Mouse (Mus musculus): ENCODE measurements around the gene Fcgr2b.
"Not testable (repeated sequence)": the region's sequence is repeated elsewhere in the genome, so short reads cannot be mapped to it uniquely, and the experiment has no call there.

The Fcgr2b gene

DNA sequence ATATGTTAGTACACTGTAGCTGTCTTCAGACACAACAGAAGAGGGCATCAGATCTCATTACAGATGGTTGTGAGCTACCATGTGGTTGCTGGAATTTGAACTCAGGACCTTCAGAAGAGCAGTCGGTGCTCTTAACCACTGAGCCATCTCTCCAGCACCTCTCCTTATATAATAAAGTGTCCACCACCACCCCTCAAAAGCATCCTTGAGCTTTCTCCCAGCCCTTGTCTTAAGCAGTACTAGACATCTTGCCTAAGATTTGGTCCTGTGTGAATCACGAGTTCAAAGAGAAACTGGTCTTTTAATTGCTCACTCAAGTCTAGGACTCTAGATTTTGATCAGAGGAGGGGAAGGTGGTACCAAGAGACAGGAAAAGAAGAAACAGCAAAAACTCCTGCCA is 997 bp downstream of the Fcgr2b start:
- DNase-seq = not testable (repeated sequence)

DNA sequence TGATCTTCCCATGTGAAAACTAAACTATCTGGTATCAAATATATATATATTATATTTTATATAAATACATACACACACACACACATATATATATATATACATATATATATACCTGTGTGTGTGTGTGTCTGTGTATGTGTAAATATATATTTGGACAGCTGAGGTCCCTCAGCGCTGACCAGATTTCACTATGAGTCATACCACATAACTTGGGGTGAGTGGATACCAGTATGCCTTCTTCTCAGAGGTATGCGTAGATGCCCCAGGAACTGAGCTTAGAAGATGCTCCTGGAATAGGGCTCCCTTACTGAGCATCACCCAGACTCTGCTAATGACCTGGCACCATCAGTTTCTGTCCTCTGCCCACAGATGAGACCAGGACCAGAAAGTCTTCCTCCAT is 1.6 kb downstream of the Fcgr2b start:
- no peak for DNase-seq

DNA sequence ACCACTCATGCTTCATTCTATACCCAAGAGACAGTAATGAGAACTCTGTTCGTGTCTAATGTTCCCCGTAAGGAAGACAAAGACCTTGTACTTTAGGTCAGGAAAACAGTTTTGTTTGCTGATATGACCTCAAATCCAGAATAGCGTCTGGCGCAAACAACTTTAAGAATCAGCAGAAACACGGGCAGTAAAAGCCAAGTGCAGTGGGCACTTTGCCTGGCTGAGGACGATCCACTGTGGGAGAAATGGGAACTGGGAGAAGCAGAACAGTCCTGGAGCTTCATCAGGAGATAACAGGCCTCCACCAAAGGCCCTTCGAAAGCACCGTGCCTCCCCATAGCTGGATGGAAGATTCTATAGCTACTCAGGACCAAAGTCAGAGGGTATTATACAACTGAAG is 2.2 kb downstream of the Fcgr2b start:
- DNase-seq = no peak

DNA sequence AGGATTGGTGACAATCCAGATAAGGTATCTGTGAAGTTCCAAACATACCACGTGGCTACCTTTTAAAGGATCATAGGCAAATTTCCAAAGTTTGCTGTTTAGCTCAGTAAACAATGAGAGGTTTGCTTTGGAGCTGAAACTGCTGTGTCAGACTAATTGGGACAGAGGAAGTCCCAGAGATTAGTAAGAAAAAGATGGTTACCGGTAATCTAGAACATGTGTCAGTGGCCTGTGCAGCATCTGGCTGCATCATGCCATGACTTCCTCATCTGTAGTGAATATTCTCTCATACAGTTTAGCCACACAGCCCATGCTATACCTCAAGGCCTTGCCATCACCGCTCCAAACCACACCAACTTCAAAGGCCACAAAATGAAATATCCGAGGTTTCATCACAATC is 3.4 kb downstream of the Fcgr2b start:
- DNase-seq = no peak

DNA sequence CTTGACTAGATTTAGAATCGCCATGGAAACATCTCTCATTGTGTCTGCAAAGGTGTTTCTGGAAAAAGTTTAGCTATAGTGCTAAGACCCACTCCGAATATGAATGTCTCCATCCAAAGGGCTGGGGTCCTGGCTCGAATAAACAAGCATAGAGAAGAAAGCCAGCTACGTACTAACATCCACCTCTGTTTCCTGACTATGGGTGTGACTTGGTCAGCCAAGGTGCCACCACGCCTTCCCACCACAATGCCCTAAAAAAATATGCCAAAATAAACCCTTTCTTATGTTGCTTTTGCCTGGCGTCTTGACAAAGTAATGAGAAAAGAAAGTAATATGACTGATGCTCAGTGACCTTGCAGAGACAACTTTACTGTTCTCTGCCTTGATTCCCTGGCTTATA is 3.9 kb downstream of the Fcgr2b start:
- no peak for DNase-seq

DNA sequence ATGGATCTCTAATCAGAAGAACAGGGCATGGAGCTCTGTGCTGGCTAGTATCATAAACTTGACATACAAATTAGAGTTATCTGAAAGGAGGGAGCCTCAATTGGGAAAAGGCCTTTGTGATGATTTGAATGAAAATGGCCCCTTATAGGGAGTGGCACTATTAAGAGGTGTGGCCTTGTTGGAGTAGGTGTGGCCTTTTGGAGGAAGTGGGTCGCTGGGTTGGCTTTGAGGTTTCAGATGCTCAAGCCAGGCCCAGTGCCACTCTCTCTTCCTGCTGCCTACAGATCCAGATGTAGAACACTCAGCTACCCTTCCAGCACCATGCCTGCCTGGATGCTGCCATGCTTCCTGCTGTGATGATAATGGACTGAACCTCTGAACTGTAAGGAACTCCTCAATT is 7.8 kb downstream of the Fcgr2b start:
- DNase-seq = no peak

DNA sequence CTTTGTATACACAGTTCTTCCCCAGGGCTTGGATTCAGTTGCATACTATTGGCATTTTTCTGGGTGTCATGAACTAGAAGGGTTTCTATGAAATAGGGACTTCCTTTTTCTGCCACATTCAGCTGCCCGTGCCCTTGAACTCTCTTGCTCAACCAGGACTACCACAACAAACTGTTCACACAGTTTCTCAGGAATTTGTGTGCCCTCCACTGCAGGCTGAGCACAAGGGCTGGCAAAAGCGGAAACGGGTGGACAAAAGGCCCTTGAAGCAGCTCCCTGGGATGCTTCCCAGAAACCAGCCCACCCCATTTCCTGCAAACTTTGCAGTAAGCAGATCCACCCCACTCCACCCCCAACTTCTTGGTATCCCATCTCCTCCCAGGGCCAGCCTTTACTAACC is 8.8 kb downstream of the Fcgr2b start:
- DNase-seq = no peak

DNA sequence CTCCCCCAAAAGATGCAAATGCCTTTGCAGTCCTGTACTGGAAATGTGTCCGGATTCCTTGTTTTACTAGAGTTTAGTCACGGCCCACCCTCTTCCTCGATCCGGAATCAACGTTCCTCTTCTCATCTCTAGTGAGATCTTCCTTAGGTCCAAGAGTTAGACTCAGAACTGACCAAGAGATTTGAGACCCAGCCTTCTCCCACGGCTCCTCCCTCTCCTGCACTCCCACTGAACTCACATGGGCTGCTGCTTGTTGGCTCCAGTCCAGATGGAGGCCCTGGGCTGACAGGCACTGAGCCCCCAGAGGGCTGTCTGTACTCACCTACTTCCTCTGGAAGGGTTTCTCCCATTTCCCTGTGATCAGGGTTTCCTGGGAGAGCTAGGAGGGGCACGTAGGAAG is 13.3 kb downstream of the Fcgr2b start:
- DNase-seq = no peak

DNA sequence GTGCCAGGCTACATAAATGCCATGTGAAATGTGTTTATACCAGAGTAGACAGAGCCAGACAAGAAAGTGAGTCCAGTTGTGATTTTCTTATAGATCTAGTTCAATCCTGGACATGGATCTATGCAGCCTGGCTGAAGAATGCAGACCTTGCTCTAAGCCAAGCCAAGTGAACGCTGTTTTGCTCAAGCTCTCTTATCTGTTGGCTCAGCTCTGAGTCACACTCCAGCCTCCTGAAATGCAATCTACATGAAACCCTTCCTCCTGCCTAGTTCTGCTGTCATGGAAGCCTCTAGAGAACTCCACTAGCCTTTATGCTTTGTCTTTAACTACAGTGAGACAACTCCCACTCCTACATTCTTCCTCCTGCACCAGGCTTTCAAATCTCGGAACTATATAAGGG is 14.0 kb downstream of the Fcgr2b start:
- no peak for DNase-seq

DNA sequence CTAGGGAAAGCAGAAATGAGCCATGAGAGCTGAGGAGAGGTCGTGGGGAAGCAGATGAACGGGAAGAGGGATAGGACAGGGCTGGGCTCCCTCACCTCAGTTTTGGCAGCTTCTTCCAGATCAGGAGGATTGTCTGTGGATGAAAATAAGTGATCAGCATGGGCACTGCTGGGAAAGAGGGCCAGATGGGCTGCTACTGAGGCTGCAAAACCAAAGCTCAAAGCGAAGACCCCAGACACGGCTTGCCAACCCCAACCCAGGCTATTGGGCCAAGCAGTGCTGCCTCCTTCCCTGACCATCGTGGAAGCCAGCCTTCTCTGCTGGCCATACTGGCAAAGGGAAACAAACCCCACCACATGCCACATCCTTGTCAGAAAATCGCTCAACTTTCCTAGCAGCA is 15.2 kb downstream of the Fcgr2b start:
- DNase-seq = no peak

DNA sequence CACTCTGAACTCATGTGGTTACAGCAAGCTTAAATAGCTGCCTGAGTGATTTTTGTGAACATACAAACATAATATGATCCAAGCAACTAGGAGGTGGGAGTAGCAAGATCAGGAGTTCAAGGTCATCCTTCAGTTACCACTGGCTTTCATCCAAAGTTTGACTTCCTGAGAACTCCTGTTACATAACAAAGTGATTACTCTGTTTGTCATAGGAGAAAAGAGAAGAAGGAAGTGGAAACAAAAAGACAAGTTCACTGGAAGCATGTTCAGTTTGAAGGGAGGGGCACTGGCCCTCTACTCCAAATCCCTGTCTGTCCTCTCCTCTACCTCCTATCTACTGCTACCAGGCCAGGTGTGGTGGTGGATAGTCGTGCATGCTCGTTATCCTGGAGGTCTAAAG is 16.6 kb downstream of the Fcgr2b start:
- DNase-seq = no peak

DNA sequence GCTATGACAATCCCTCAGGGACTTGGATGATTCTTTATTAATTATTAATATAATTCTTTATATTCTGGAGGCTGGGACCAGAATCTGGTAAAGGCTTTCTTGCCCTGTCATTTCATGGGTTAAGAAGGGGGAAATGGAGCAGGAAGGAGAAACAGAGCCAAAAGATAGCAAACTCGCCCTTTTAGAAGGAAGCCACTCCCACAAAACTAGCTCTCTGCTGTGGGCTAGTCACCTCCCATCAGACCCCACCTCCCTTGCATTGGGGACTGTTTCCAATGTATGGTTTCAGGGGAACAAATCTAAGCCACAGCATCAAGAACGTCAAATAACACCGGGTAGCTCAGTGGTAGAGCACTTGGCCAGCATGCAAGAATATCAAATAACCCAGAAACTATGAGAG is 18.1 kb downstream of the Fcgr2b start:
- no peak for DNase-seq

DNA sequence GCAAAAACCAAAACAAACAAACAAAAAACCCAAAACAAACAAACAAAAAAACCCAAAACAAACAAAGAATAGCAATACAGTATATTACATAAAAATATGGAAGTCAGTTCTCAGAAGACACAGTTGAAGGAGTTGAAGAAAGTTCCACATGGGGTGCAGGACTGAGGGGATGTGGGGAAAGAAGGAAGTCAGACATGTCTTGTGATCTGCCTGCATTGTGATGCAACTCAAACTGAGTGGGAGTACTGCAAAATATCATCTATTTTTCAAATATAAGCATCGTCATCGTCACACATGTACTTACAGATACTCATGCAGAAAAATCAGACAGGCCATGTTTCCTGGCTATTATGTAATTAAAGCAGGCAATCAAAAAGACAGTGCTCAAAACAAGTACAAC is 23.2 kb downstream of the Fcgr2b start:
- no peak for DNase-seq

DNA sequence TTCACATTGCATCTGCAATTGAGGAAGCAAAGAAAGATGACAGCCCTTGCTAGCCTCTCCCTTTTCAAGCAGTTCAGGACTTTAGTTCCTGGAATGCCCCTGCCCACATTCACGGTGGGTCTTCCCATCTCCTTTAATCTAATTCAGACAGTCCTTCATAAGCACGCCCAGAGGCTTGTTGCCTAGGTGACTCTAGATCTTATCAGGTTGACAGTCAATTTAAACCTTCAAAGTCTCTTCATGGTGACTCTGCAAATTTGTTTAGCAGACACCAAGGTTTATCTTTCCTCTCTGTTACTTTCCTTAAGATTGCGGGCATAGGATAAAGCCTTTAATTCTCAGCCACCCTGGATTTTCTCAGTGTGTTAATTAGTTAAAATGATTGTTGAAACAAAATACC is 25.6 kb downstream of the Fcgr2b start:
- no peak for DNase-seq

DNA sequence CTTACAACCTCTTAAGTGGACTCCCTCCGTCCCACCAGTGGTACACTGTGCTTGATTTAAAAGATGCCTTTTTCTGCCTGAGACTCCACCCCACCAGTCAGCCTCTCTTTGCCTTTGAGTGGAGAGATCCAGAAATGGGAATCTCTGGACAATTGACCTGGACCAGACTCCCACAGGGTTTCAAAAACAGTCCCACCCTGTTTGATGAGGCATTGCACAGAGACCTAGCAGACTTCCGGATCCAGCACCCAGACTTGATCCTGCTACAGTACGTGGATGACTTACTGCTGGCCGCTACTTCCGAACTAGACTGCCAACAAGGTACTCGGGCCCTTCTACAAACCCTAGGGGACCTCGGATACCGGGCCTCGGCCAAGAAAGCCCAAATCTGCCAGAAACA is 31.4 kb downstream of the Fcgr2b start:
- not testable (repeated sequence) for DNase-seq

DNA sequence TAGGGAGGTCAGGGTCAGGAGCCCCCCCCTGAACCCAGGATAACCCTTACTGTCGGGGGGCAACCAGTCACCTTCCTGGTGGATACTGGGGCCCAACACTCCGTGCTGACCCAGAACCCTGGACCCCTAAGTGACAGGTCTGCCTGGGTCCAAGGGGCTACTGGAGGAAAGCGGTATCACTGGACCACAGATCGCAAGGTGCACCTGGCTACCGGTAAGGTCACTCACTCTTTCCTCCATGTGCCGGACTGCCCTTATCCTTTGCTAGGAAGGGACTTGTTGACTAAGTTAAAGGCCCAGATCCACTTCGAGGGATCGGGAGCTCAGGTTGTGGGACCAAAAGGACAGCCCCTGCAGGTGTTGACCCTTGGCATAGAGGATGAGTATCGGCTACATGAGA is 32.2 kb downstream of the Fcgr2b start:
- not testable (repeated sequence) for DNase-seq

DNA sequence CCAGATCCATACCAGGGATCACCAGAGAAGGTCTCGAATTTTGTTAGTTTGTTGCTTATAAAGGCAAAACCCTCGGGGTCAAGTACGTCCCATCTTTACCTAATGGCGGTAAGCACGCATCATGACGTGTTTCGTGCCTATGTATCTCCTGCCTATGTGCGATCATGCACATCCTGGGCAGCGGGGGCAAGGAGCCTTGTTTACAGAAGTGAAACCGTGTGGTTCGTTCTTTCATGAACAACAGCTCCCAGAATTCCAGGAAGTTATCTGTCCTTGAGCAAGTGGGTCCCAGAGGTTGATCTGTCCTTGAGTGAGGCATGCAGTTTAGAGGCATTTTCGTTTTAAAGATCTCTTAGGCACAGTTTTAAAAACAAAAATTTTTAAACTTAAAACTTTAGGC is 37.1 kb downstream of the Fcgr2b start:
- no peak for DNase-seq

DNA sequence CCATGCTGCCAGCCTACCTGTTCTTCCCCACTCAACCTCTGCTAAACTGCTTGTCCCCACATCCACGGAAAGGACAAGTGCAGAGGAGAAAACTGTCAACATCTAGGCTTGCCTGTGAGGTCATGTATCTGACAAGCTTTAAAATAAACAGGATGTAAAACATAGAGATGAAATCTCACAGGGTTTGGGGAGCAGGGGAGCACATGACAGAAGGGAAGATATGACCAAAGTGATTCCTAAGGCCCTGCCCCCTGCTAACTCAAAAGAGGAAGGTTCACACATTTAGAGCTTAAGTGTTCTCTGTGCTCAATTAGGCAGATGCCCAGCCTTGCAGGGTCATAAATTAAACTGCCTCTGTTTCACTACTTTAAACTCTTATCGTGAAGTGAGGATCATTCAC is 42.0 kb downstream of the Fcgr2b start:
- no peak for DNase-seq

DNA sequence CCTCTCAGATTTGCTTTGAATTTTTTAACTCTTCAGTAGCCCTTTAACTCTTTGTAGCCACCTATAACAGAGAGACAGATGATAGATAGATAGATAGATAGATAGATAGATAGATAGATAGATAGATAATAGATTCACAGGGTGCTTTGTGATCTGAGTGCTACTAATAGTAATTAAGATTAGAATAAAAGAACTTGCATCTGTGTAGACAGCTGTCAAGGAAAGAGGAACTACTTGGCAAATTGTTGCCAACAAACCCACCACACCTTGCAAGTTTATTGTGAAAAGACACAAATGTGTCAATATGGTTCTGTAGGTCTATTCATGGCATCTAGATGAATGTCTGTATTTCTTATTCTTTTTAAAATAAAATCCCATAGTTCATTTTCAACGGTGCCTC is 42.4 kb downstream of the Fcgr2b start:
- DNase-seq = no peak

DNA sequence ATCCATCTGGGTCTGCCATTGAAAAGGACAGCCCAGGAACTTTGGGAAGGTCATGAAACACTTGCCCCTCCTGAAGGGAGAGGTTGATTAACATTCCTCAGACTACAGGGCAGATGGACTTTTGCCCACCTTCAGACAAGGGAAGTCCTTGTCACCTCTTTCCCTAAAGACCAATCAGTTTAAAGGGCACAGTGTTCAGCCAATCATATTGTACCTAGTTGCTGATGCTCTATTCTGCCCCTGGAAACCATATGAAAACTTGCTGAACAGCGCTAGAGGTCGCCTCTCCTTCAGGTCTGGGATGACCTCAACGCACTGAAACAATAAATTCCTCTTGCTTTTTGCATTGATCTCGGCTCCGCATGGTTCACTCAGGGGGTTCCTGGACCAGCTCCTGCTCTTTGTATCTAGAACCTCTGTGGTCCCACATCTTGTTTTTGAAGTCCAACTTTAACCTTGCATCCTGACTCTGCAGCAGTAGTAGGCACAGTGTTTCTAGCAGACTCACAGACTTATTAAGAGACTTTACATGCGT is 42.9 kb downstream of the Fcgr2b start:
- DNase-seq = no peak

DNA sequence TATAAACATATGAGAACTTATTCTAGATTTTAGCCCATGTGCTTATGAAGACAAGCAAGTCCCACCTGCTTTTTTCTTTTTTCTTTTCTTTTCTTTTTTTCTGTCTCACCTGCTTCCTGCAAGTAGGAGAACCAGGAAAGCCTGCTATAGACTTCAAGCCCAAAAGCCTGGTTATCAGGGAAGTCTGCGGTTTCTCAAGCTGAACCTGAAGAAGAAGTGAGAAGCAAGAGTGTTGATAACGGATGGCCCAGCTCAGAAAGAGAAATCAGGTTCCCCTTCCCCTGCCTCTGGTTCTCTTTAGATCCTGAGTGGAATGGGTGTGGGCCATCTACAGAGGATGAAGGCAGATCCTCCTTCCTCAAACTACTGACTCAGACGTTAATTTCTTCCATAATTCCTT is 44.3 kb downstream of the Fcgr2b start:
- no peak for DNase-seq

DNA sequence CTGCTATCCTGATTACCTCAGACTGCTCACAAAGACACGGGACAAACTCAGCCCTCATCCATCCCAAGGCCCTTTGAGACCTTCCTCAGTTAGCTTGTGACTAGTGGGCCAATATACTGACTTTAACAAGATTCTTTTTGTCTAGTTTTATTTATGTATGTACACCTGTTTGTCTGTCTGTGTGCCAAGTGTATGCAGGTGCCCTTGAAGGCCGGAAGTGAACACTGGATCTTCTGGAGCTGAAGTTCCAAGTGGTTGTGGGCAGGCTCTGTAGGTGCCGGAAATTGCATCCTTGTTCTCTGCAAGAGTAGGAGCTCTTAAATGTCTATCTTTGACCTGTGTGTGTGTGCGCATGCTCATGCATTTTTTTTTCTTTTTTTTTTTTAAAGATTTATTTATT is 47.1 kb downstream of the Fcgr2b start:
- DNase-seq = no peak

DNA sequence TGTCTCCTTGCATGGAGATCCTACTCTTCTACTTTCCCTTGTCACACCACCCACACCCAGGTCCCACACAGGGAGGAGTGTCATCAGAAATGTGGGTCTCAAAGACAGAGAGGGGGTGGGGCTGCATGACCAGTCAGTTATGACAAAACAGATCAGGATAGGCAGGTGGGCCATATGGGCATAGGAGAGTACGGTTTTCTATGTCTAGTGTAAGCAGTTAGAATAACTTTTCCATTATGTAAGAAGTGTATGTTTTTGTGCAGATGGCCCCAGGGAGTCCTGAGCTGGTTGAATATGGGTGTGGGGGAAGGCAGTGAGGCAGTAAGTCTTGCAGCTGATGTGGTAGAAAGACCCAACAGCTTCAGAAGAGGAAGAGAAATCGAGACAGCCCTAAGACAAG is 47.9 kb downstream of the Fcgr2b start:
- DNase-seq = no peak

DNA sequence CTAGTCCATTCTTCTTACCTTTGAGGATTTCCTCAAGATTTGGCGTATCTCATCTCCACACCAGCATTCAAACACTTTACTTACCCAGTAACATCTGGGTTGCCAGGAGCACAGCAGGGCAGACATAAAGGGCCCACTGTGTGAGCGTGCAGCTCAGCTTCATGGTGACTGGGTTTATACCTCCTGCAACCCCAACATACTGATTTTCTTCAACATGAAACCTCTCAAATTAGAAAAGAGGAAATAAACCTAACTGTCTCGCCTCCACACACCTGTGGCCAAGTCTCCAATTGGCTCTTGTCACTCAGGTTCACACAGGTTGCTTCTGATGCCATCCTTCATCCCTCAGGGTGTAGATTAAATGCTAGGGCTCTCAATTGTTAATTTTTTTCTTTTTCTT is 49.0 kb downstream of the Fcgr2b start, which contains the start of gene Fcrla:
Fcrla (minus strand) TSS at position 206 of the 400 bp plus-strand sequence.
- DNase-seq = no peak

DNA sequence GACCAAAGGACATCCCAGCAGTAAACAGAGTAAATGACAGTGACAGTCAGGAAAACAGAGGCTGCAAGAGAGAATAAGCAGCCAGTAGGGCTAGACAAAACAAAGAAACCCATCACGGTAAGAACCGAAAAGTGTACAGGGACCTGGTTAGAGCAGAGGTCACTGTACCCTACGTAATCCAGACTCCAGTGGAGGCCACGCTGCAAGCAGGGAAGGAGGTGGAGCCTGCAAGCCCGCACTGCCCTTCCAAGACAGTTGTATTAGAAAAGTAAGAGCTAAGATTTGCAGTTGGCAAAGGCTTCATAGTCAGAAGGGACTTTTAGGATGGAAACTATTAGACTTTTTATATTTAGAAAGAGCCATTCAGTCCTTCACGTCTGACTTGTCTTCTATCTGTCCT is 49.4 kb downstream of the Fcgr2b start:
- DNase-seq = no peak

DNA sequence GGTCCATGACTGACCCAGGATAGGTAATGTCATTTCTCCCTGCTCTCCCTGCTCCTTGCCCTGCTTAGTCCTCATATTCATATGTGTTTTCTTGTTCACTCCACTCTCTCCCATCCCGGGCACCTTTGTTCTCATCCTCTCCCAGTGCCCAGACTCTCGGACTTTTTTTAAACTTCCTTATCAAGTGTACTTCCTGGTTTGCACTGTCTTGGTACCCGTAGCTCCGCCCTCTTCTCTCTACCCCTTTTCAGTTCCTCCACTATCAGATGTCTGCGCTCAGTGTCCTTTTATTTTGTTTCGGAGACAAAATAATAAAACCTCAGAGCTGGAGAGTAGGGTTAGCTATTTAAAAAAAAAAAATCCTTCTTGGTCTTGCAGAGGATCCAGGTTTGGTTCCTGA is 51.9 kb downstream of the Fcgr2b start:
- no peak for DNase-seq

All from right cerebral cortex, postnatal 25 days (tissue).